Mouse (Mus musculus) stomach, embryonic 14.5 days (tissue): ENCODE data around the gene Rasl12. TPM values are rescaled to one million over a fixed set of nuclear protein-coding genes. Genes with fewer than 3 reads are reported as not detected.

Experiments used
- ATAC-seq: fragments of 200-750 bp; cut with Nextera tagmentation; 2 replicates; pipeline ENCODE4 v1.8.0; 2017; ENCODE audit warnings: low read depth, moderate TSS enrichment; ENCODE audit not compliant: insufficient number of reproducible peaks, insufficient read depth, low FRiP score
- H3K27ac ChIP-seq: fragments of 300-500 bp; sonication (generic); 2 replicates; pipeline ENCODE4 v1.5.1; 2014; ENCODE audit warnings: mild to moderate bottlenecking, low read length, moderate library complexity, mixed read lengths
- H3K27me3 ChIP-seq: fragments of 300-500 bp; sonication (generic); 2 replicates; pipeline ENCODE4 v1.6.1; 2014; ENCODE audit warnings: low read length, control low read depth, mixed read lengths; ENCODE audit not compliant: control insufficient read depth, insufficient read depth
- H3K36me3 ChIP-seq: fragments of 300-500 bp; sonication (generic); 2 replicates; pipeline ENCODE4 v1.6.1; 2014; ENCODE audit warnings: mild to moderate bottlenecking, control low read depth, low read length, moderate library complexity, mixed read lengths; ENCODE audit not compliant: control insufficient read depth, insufficient read depth
- H3K4me1 ChIP-seq: fragments of 300-500 bp; sonication (generic); 2 replicates; pipeline ENCODE4 v1.6.1; 2014; ENCODE audit warnings: low read length, control low read depth, mixed read lengths; ENCODE audit not compliant: control insufficient read depth, insufficient read depth
- H3K4me2 ChIP-seq: fragments of 300-500 bp; sonication (generic); replicated peaks from 2 replicates; pipeline ENCODE4 v1.6.1; 2014; ENCODE audit warnings: low read depth, low read length, control low read depth
- H3K4me3 ChIP-seq: fragments of 300-500 bp; sonication (generic); 2 replicates; pipeline ENCODE4 v1.5.1; 2014; ENCODE audit warnings: low read depth, low read length, control low read depth
- H3K9ac ChIP-seq: fragments of 300-500 bp; sonication (generic); replicated peaks from 2 replicates; pipeline ENCODE4 v1.6.1; 2014; ENCODE audit warnings: low read depth, mild to moderate bottlenecking, control low read depth, low read length, moderate library complexity, mixed read lengths
- H3K9me3 ChIP-seq: fragments of 300-500 bp; sonication (generic); 2 replicates; pipeline ENCODE4 v1.6.1; 2016; ENCODE audit warnings: low read depth, low read length, control low read depth; ENCODE audit not compliant: control insufficient read depth
- WGBS: fragments of 180-500 bp; shearing (Covaris S2); extraction: QIAGEN DNeasy Blood & Tissue Kit; methylation state at CpG from one replicate; pipeline ENCODE4 v1.1.7; 2014; 5-methylcytosine and 5-hydroxymethylcytosine counted together
- polyA plus RNA-seq: library from polyadenylated mRNA; unstranded; fragments of >200 nt; fragmentation: Nextera tagmentation; extraction: Ambion mirVana; gene quantifications from 2 replicates; pipeline ENCODE4 v1.2.1, GENCODE M21; 2014

Rasl12 gene
- polyA plus RNA-seq, 1 experiment from 2014 or later: 5.2 TPM

DNA sequence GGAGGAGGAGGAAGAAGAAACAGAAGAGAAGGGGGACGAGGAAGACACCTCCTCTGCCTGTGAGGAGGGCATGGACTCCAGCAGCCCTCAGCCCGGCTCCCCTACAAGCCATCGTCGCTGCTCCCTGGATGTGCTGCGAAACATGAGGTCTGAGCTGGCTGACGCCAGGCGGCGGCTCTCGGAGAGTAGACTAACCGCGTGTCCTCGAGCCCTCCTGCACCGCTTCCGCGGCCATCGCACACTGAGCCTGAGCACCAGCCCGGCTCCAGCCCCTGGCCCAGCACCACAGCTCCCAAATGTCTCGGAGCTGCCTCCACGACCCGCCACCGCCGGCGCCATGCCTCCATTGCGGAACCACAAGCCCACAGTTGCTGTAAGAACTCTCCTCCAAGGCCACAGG, 26.6 kb upstream of the Rasl12 start:
- H3K4me3 ChIP-seq: no peak overlapping the region
- no peaks in the 10 kb centered on the region for H3K9me3 ChIP-seq
- no peak overlapping the region for H3K9ac ChIP-seq
- WGBS: 80% methylated on average over 24 of the region's 24 CpGs
- ATAC-seq: no peak
- no peaks in the 10 kb centered on the region for H3K4me1 ChIP-seq
- no peaks in the 10 kb centered on the region for H3K27me3 ChIP-seq
- H3K4me2 ChIP-seq: no peak overlapping the region
- H3K36me3 ChIP-seq: no peaks in the 10 kb centered on the region
- H3K27ac ChIP-seq: no peak overlapping the region

- H3K4me3 ChIP-seq: no peak overlapping the region
- H3K9ac ChIP-seq: no peak overlapping the region
- H3K36me3 ChIP-seq: no peaks in the 10 kb centered on the region
- no peak overlapping the region for H3K27ac ChIP-seq
- no peaks in the 10 kb centered on the region for H3K9me3 ChIP-seq
- no peaks in the 10 kb centered on the region for H3K27me3 ChIP-seq
- no peaks in the 10 kb centered on the region for H3K4me1 ChIP-seq
- WGBS: 70% methylated on average over 4 of the region's 4 CpGs
- H3K4me2 ChIP-seq: no peak overlapping the region
- no peak for ATAC-seq
These were observed 25.9 kb upstream of the Rasl12 start for GRCm38 (mm10) chr9:65372449-65372848.

DNA sequence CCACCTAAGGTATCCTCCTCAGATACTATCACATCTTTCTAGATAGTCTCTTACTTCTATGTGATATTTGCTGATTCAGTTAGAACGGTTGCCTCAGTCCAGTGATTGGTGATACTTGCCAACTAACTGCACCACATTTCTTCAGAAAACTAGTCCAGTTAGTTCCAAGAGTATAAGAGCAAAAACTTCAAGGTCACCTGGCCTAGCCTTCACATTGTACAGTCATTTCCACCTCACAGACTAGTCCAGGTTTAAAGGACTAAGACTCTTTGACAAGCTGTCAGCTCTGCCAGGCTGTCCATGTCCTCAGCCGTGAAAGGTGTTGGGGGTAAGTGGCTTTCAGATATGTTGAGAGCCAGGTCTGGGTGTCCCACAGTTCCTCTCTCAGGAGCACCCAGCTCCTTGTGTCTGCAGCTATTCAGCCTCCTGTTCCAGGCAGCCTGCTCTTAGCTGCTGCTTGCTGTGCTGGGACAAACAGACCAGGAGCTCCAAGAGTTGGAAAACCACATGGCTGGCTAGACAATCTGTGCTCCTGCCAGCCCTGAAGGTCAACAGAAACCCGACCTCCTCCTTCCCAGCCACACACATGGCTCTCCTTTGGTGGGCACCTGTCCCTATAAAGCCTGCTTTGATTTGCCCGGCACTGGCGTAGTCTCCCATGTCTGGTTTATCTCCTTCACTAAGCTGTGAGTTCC, 23.7 kb upstream of the Rasl12 start:
- Histone ChIP-seq H3K9ac (no peak overlapping the region), H3K4me3 (no peak overlapping the region), H3K27ac (no peak overlapping the region), H3K4me1 (no peaks in the 10 kb centered on the region), H3K27me3 (no peaks in the 10 kb centered on the region), H3K36me3 (no peaks in the 10 kb centered on the region; the same call in 1 of the 2 replicates), H3K4me2 (no peak overlapping the region), H3K9me3 (no peaks in the 10 kb centered on the region)
- 81% methylated on average over 5 of the region's 5 CpGs for WGBS
- no peak for ATAC-seq

DNA sequence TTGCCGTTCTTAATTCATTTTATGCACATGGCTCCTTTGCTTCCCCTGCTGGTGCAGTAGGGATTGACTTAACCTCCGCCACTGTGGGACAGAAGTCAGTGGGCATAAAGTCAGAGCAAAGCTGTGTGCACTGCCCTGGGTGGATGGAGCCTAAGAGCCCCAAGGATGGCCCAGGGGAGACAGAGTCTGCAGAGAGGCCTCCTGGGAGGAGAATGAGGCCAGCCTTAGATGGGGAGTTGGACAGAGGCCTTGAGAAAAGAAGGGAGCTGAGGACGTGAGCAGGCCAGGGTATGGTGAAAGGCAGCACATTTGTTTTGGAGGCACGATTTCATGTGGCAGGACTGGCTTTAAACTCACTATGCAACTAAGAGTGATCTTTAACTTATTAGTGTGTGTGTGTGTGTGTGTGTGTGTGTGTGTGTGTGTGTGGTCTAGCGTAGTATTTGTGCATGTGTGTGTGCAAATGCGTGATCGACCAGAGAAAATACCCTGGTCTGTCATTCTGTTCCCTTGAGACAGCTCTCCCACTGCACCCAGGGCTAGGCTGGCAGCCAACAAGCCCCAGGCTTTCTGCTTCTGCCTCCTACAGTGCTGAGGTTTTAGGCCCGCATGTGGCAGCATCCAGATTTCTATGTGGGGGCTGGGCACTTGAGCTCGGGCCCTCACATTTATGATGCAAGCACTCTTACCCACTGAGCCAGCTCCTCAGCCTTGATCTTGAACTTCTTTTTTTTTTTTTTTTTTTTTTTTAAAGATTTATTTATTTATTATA, 23.0 kb upstream of the Rasl12 start:
- no peak overlapping the region for H3K4me3 ChIP-seq
- WGBS: 85% methylated on average over 9 of the region's 9 CpGs
- H3K9ac ChIP-seq: no peak overlapping the region
- H3K27me3 ChIP-seq: no peaks in the 10 kb centered on the region
- no peak for ATAC-seq
- H3K9me3 ChIP-seq: no peaks in the 10 kb centered on the region
- H3K27ac ChIP-seq: no peak overlapping the region
- no peaks in the 10 kb centered on the region; the same call in 1 of the 2 replicates for H3K36me3 ChIP-seq
- no peaks in the 10 kb centered on the region for H3K4me1 ChIP-seq
- H3K4me2 ChIP-seq: no peak overlapping the region

DNA sequence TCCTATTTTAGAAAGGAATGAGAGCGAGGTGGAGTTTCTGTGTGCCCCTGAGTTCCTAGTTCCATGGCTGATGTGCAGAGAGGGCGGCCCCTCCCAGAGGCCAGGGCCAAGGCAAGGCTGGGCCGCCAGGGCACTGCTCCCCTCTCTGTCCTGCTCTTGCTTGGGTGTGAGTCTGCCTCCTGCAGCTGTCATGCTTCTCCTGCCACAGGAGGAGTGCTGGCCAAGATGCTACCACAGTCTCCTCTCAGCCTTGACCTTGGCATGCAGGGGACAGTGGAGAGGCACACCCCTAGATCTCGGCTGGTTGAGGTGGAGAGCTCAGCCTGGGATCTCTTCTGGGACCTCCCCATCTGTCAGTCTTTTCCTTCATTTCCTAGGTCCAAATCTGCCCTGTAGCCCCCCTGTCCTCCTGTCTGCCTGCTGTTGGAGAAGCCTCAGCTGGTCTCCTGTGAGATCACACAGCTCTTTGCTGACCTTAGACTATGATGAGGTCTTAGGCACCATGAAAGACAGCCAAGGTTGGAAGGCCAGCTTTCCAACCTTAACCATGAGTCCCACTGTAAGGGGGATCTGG, 17.2 kb upstream of the Rasl12 start:
- no peak overlapping the region for H3K4me3 ChIP-seq
- H3K9me3 ChIP-seq: no peaks in the 10 kb centered on the region
- H3K9ac ChIP-seq: no peak overlapping the region
- H3K4me2 ChIP-seq: no peak overlapping the region
- H3K4me1 ChIP-seq: peaks cover 3% of the 10 kb centered on the region; the same call in 1 of the 2 replicates
- no peak for ATAC-seq
- no peak overlapping the region for H3K27ac ChIP-seq
- no peaks in the 10 kb centered on the region for H3K27me3 ChIP-seq
- H3K36me3 ChIP-seq: no peaks in the 10 kb centered on the region; the same call in 1 of the 2 replicates
- WGBS: 76% methylated on average over 4 of the region's 4 CpGs

- Histone ChIP-seq H3K4me2 (no peak overlapping the region), H3K36me3 (no peaks in the 10 kb centered on the region; the same call in 1 of the 2 replicates), H3K9ac (no peak overlapping the region), H3K4me3 (no peak overlapping the region), H3K27ac (no peak overlapping the region), H3K9me3 (no peaks in the 10 kb centered on the region), H3K27me3 (no peaks in the 10 kb centered on the region), H3K4me1 (peaks cover 3% of the 10 kb centered on the region)
- 0 out of 2 replicates have a peak, but pooled peaks have one; percentile 18 for ATAC-seq
- WGBS: 70% methylated on average over 6 of the region's 6 CpGs
These were observed 16.1 kb upstream of the Rasl12 start for GRCm38 (mm10) chr9:65382031-65382750.

GRCm38 (mm10) chr9:65382751-65383097, 15.6 kb upstream of the Rasl12 start:
- WGBS: 47% methylated on average over 3 of the region's 3 CpGs
- Histone ChIP-seq H3K9me3 (no peaks in the 10 kb centered on the region), H3K9ac (no peak overlapping the region), H3K4me1 (peaks cover 3% of the 10 kb centered on the region), H3K27ac (no peak overlapping the region), H3K27me3 (no peaks in the 10 kb centered on the region), H3K4me2 (no peak overlapping the region), H3K4me3 (no peak overlapping the region), H3K36me3 (no peaks in the 10 kb centered on the region; the same call in 1 of the 2 replicates)
- no peak for ATAC-seq

- no peaks in the 10 kb centered on the region for H3K36me3 ChIP-seq
- no peaks in the 10 kb centered on the region for H3K9me3 ChIP-seq
- 58% methylated on average over 3 of the region's 3 CpGs for WGBS
- ATAC-seq: no peak
- H3K9ac ChIP-seq: no peak overlapping the region
- H3K4me3 ChIP-seq: no peak overlapping the region
- peaks cover 3% of the 10 kb centered on the region; the same call in 1 of the 2 replicates for H3K27me3 ChIP-seq
- H3K4me1 ChIP-seq: peaks cover 3% of the 10 kb centered on the region
- H3K27ac ChIP-seq: no peak overlapping the region
- H3K4me2 ChIP-seq: no peak overlapping the region
These were observed 14.0 kb upstream of the Rasl12 start for GRCm38 (mm10) chr9:65384276-65384675.
